Mouse (Mus musculus): ENCODE measurements around the gene Mob1a. TPM values are rescaled to one million over a fixed set of nuclear protein-coding genes. Genes with fewer than 3 reads are reported as not detected.

The Mob1a gene
- total RNA-seq (2021): 10 to 100 TPM; 16.2 to 22.2 TPM
- long read RNA-seq, experiment 1, full-length matches to known transcripts: 6 of 15 reads
- long read RNA-seq, experiment 1, partial matches to known transcripts: 0 of 15 reads
- long read RNA-seq, experiment 1, other reads (novel, unspliced or antisense): 9 of 15 reads
- long read RNA-seq, experiment 2, full-length matches to known transcripts: 6 of 12 reads
- long read RNA-seq, experiment 2, partial matches to known transcripts: 2 of 12 reads
- long read RNA-seq, experiment 2, other reads (novel, unspliced or antisense): 4 of 12 reads

DNA sequence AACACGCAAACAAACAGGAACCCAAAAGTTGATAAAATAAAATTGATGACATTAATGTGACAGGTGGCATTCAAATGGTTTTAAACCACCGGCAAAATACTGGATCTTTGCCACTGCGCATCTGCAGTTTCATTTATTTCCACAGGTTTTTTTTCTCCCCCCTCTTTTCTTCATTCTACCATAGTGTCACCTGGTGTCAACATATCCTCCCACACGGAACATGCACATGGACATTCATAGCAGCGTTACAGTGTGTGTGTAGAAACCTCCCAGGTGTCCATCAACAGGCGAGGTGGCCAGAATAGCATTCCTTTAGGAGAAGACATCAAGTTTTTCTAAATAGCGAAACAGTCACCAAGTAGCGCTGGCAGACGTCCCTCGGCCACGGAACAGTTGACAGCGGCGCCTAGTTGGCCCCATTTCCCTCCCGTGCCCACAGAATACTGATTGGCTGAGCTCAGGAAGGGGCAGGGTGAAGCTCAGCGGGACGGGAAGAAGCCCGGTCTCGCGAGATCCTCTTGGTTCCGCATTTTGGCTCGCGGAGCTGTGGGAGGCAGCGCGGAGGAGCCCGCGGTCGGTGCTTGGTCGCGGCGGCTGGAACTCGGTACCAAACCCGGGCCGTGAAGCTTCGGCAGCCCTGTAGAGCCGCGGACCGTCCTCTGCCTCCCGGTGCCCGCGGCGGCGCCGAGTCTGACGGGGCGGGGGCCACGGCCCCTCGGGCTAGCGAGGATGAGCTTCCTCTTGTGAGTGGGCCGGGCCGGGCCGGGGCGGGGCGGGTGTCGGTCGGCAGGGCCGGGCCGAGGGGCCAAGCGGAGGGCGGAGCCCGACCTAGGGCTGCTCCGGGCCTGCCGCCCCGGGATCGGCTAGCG, at the start of gene Mob1a, which contains the start of gene Mthfd2:
Mob1a (plus strand) TSS at position 492 of the 869 bp plus-strand sequence.
Mthfd2 (minus strand) TSS at position 384 of the 869 bp plus-strand sequence.
- peak within 1 kb of the TSS; percentile 70 for H3K4me3 ChIP-seq
- peak; percentile 92 to 94 for DNase-seq (ENCODE audit: low spot score in 2 of 2)
- H3K27ac ChIP-seq: peak within 1 kb of the TSS; percentile 95
- TF ChIP-seq CTCF (conservative IDR thresholded peaks at IDR 0.05): 0 out of 2 replicates have a peak, but pooled peaks have one; percentile 4

DNA sequence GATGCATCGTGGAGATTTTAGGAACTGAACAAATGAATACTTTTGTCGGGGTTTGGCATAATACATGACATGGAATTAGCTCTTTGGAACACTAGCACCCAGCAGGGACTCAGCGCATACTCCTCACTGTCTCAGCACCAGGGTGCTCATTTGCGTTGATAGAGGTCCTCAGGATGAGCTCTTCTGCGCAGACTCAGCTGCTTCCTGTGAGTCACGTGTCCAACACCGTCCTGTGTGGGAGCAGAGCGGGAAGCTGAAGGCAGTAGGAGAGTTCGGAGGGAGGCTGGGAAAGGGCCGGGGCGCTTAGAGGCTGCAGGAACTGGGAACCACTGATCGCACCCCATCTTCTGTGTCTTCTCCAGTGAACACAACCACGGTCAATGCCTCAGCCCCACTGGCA, 48.7 kb upstream of the Mob1a start:
- no peak overlapping the region for H3K27ac ChIP-seq
- no peak for TF ChIP-seq CTCF (conservative IDR thresholded peaks at IDR 0.05)
- DNase-seq (ENCODE audit: low spot score in 2 of 2): no peak
- no peak overlapping the region for H3K4me3 ChIP-seq

DNA sequence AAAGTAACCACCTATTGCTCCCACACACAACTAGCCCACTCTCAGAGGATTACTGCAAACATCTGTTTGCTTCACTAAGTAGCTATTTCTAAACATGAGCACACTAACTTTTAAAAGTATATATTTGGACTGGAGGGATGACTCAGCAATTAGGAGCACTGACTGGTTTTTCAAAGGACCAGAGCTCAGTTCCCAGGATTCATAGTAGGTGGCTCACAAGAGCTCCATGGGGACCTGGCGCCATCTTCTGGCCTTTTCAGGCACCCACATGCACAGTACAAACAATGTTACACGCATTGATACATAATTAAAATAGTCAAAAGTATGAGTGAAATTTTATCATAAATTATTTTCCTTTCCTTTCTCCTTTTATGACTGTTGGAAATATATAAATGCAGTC, 46.9 kb upstream of the Mob1a start:
- TF ChIP-seq CTCF (conservative IDR thresholded peaks at IDR 0.05): peak; percentile 74
- H3K4me3 ChIP-seq: no peak overlapping the region
- DNase-seq (ENCODE audit: low spot score in 2 of 2): no peak
- no peak overlapping the region for H3K27ac ChIP-seq

DNA sequence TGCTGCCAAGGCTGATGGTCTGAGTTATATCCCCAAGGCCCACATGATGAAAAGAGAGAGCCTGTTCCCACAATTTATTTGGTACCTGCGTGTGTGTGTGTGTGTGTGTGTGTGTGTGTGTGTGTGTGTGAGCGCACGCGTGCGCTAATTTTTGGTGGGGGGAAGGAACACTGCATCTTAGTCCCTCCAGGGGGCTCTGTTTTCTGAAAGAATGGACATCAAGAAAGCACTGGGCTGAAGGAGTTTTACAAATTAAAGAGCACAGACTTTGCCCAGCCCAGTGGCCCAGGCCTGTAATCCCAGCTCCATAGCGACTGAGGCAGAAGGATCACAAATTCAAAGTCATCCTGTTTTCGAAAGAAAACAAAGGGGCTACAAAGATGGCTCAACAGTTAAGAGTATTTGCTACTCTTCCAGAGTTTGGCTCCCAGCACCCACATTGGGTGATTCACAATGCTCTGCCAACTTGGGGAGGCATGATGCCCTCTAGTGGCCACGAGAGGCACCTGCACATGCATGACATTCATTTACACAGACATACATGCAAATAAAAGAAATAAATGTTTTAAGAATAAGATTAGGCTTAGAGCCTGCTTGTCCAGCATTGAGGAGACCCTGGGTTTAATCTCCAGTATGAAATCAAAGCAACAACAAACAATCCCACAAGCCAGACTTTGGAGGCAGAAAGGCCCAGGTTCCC, 45.4 kb upstream of the Mob1a start:
- peak; percentile 77 for TF ChIP-seq CTCF (conservative IDR thresholded peaks at IDR 0.05)
- DNase-seq (ENCODE audit: low spot score in 2 of 2): no peak
- Histone ChIP-seq H3K4me3 (no peak overlapping the region), H3K27ac (no peak overlapping the region)

GRCm38 (mm10) chr6:83300447-83301229, 25.2 kb upstream of the Mob1a start:
- TF ChIP-seq CTCF (conservative IDR thresholded peaks at IDR 0.05): no peak
- no peak overlapping the region for H3K27ac ChIP-seq
- no peak for DNase-seq (ENCODE audit: low spot score in 2 of 2)
- H3K4me3 ChIP-seq: no peak overlapping the region

DNA sequence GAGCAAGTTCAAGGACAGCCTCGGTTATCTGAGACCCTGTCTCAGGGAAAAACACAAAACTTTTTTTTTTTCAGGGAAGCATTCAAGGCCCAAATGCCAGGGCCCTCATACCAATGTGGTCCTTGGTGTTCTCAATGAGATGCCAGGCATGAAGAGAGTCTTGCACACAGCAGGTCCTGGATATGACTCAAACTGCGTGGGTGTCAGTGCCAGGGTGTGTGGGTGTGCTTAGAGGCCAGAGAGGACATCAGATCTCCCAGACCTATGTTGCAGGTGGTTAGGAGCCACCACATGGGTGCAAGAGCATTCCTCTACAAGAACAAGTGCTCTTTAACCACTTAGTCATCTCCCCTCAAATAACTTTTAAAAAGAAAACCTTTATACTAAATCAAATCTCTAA, 24.5 kb upstream of the Mob1a start:
- Histone ChIP-seq H3K4me3 (no peak overlapping the region), H3K27ac (no peak overlapping the region)
- TF ChIP-seq CTCF (conservative IDR thresholded peaks at IDR 0.05): no peak
- no peak for DNase-seq (ENCODE audit: low spot score in 2 of 2)

DNA sequence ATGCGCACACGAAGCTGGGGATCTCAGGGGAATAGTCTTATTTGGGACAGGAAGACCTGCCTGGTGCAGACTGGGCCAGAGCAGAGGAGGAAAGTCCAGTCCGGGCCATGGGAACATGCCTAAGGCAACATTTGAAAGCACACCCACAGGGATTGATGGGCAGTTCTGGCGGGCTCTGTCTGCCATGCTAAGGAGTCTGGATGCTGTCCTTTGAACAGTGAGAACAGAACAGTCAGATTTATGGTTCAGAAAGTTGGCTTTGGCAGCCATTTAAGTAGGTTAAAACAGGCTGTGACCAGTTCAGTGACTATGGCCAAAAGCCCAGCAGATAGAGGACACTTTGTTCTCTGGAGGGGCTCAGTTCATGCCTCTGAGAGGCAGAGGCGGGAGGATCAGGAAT, 23.6 kb upstream of the Mob1a start:
- DNase-seq (ENCODE audit: low spot score in 2 of 2): no peak

GRCm38 (mm10) chr6:83309017-83309416, 16.8 kb upstream of the Mob1a start:
- TF ChIP-seq CTCF (conservative IDR thresholded peaks at IDR 0.05): no peak; the same call in 1 of the 2 replicates
- no peak overlapping the region for H3K4me3 ChIP-seq
- no peak for DNase-seq (ENCODE audit: low spot score in 2 of 2)
- H3K27ac ChIP-seq: no peak overlapping the region

More for the DNA sequence above, 23.6 kb upstream of the Mob1a start:
- no peak overlapping the region for H3K27ac ChIP-seq
- TF ChIP-seq CTCF (conservative IDR thresholded peaks at IDR 0.05): no peak
- H3K4me3 ChIP-seq: no peak overlapping the region

GRCm38 (mm10) chr6:83311206-83311605, 14.6 kb upstream of the Mob1a start:
- Histone ChIP-seq H3K4me3 (no peak overlapping the region), H3K27ac (no peak overlapping the region)
- no peak for DNase-seq (ENCODE audit: low spot score in 2 of 2)
- TF ChIP-seq CTCF (conservative IDR thresholded peaks at IDR 0.05): no peak

DNA sequence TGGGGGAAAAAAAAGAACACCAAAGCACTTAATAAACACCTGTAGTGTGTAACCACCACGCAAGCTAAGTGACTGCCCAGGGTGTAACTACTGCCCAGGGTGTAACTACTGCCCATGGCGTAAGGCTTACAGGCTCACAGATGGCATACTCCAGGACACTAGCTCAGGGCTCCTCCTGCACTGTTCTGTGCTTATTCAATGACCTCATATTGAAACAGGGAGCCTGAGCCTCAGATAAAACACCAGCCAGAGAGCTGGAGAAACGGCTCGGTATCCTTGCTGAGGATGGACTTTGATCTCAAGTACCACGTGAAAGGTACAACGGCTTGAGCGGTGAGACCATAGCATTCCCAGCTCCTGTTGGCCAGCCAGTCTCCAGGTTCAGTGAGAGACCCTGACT, 13.8 kb upstream of the Mob1a start:
- Histone ChIP-seq H3K27ac (no peak overlapping the region), H3K4me3 (no peak overlapping the region)
- no peak for TF ChIP-seq CTCF (conservative IDR thresholded peaks at IDR 0.05)
- DNase-seq (ENCODE audit: low spot score in 2 of 2): no peak

DNA sequence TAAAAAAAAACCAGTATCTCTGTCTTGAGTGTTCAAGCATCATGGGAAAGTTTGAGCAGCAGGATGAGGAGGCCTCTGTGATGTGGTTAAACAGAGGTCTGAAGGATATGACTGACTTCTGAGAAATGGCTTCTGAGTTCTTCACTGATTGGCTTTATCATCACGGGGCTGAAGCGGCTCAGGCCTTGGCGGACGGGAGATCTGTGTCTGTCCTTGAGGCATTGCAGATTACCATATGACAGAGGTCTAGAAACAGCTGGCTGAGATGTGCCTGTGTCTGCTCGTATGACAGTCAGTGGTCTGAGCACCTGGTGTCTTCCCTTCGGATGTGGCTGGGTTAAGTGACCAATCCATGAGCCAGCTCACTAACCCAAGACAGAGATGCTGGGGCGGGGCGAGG, 13.3 kb upstream of the Mob1a start:
- Histone ChIP-seq H3K27ac (no peak overlapping the region), H3K4me3 (no peak overlapping the region)
- no peak for DNase-seq (ENCODE audit: low spot score in 2 of 2)
- no peak for TF ChIP-seq CTCF (conservative IDR thresholded peaks at IDR 0.05)

- no peak overlapping the region for H3K4me3 ChIP-seq
- no peak overlapping the region for H3K27ac ChIP-seq
- TF ChIP-seq CTCF (conservative IDR thresholded peaks at IDR 0.05): no peak
- DNase-seq (ENCODE audit: low spot score in 2 of 2): no peak
These were observed 10.5 kb upstream of the Mob1a start for GRCm38 (mm10) chr6:83315293-83315692.

All from layer of hippocampus, adult 2 months (tissue).